Mouse (Mus musculus): ENCODE data around the gene Dxo. TPM values are rescaled to one million over a fixed set of nuclear protein-coding genes. Genes with fewer than 3 reads are reported as not detected.

Gene Dxo
- polyA plus RNA-seq, 1 experiment from 2014 or later = 58.6 TPM

- no peak within 1 kb of the TSS for H3K27ac ChIP-seq (ENCODE audit: low read depth, low read length)
- WGBS = 9% methylated on average over 15 of the region's 15 CpGs
- ATAC-seq (ENCODE audit: low FRiP score) = no peak
- 0 out of 2 replicates have a peak, but pooled peaks cover 2% of the 10 kb centered on the region for H3K27me3 ChIP-seq (ENCODE audit: control insufficient read depth, insufficient read depth, low read length)
- no peaks in the 10 kb centered on the region for H3K4me1 ChIP-seq (replicated peaks; ENCODE audit: control insufficient read depth, insufficient read depth, low read length)
- no peaks in the 10 kb centered on the region for H3K9me3 ChIP-seq (ENCODE audit: control insufficient read depth, low read length)
- 0 out of 2 replicates have a peak within 1 kb of the TSS, but pooled peaks have one; percentile 15 for H3K9ac ChIP-seq (ENCODE audit: low read depth, low read length)
- H3K4me3 ChIP-seq (ENCODE audit: low read depth, low read length) = no peak within 1 kb of the TSS
- H3K4me2 ChIP-seq (replicated peaks; ENCODE audit: low read depth, low read length) = peak within 1 kb of the TSS; percentile 6; the same call in 1 of the 2 replicates
- no peak for DNase-seq (ENCODE audit: low spot score)
- no peaks in the 10 kb centered on the region for H3K36me3 ChIP-seq (ENCODE audit: control insufficient read depth, insufficient read depth, low read length)
These were observed 45.0 kb downstream of the Dxo start, which contains the start of gene Gm20547 for GRCm38 (mm10) chr17:34881683-34882310. Gm20547 (minus strand) TSS chr17:34882042.

- whole genome bisulfite sequencing = 69% methylated on average over 3 of the region's 3 CpGs
- Histone ChIP-seq H3K9ac (ENCODE audit: low read depth, low read length) (no peak overlapping the region), H3K4me1 (replicated peaks; ENCODE audit: control insufficient read depth, insufficient read depth, low read length) (no peaks in the 10 kb centered on the region), H3K27ac (ENCODE audit: low read depth, low read length) (no peak overlapping the region), H3K27me3 (ENCODE audit: control insufficient read depth, insufficient read depth, low read length) (0 out of 2 replicates have a peak, but pooled peaks cover 2% of the 10 kb centered on the region), H3K4me2 (replicated peaks; ENCODE audit: low read depth, low read length) (no peak overlapping the region), H3K9me3 (ENCODE audit: control insufficient read depth, low read length) (no peaks in the 10 kb centered on the region), H3K36me3 (ENCODE audit: control insufficient read depth, insufficient read depth, low read length) (no peaks in the 10 kb centered on the region), H3K4me3 (ENCODE audit: low read depth, low read length) (no peak overlapping the region)
- ATAC-seq (ENCODE audit: low FRiP score) = no peak
- DNase-seq (ENCODE audit: low spot score) = no peak
These were observed 46.5 kb downstream of the Dxo start for GRCm38 (mm10) chr17:34883332-34883731.

DNA sequence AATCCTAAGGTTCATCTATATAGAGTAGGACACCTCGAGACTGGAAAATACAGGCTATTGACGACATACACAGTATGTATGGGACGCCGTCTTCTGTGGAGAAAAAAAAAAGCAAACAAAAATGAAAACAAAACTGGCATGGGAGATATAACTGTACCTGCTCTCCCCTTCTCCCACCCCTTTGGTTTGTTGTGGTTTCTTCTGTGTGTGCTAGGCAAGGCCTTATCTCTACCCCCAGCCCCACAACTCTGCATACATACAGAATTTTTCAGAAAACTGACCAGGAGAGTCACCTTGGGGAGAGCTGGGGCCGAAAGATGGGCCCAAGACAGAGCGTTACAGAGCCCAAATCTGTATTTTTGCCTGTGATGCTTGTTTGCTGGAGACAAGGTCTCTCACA lies 47.9 kb downstream of the Dxo start:
- Histone ChIP-seq H3K9me3 (ENCODE audit: control insufficient read depth, low read length) (no peaks in the 10 kb centered on the region), H3K9ac (ENCODE audit: low read depth, low read length) (no peak overlapping the region), H3K4me1 (replicated peaks; ENCODE audit: control insufficient read depth, insufficient read depth, low read length) (no peaks in the 10 kb centered on the region), H3K4me3 (ENCODE audit: low read depth, low read length) (no peak overlapping the region), H3K27me3 (ENCODE audit: control insufficient read depth, insufficient read depth, low read length) (0 out of 2 replicates have a peak, but pooled peaks cover 2% of the 10 kb centered on the region), H3K4me2 (replicated peaks; ENCODE audit: low read depth, low read length) (no peak overlapping the region), H3K27ac (ENCODE audit: low read depth, low read length) (no peak overlapping the region), H3K36me3 (ENCODE audit: control insufficient read depth, insufficient read depth, low read length) (no peaks in the 10 kb centered on the region)
- ATAC-seq (ENCODE audit: low FRiP score) (no peak), DNase-seq (ENCODE audit: low spot score) (no peak)
- 88% methylated on average over 6 of the region's 6 CpGs for WGBS

DNA sequence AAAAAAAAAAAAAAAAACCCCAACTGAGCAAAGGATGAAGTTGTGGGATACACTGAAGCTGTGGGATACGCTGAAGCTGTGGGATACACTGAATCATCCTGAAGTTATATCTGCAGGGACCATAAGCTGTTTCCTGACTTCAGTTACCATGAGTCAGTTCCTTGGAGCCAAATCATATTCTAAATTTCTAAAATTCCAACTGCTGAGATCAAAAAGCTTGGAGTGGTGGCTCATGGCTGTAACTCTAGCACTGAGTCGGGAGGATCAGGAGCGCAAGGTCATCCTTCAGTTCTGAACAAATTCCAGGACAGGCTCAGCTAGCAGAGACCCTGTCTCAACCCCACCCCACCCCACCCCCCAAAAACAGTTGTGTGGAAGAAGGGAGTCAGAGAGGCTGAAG lies 48.8 kb downstream of the Dxo start:
- DNase-seq (ENCODE audit: low spot score) (no peak), ATAC-seq (ENCODE audit: low FRiP score) (no peak)
- Histone ChIP-seq H3K27me3 (ENCODE audit: control insufficient read depth, insufficient read depth, low read length) (0 out of 2 replicates have a peak, but pooled peaks cover 2% of the 10 kb centered on the region), H3K9ac (ENCODE audit: low read depth, low read length) (no peak overlapping the region), H3K4me3 (ENCODE audit: low read depth, low read length) (no peak overlapping the region), H3K4me1 (replicated peaks; ENCODE audit: control insufficient read depth, insufficient read depth, low read length) (no peaks in the 10 kb centered on the region), H3K36me3 (ENCODE audit: control insufficient read depth, insufficient read depth, low read length) (no peaks in the 10 kb centered on the region), H3K9me3 (ENCODE audit: control insufficient read depth, low read length) (no peaks in the 10 kb centered on the region), H3K4me2 (replicated peaks; ENCODE audit: low read depth, low read length) (no peak overlapping the region), H3K27ac (ENCODE audit: low read depth, low read length) (no peak overlapping the region)
- 79% methylated on average over 3 of the region's 3 CpGs for WGBS

DNA sequence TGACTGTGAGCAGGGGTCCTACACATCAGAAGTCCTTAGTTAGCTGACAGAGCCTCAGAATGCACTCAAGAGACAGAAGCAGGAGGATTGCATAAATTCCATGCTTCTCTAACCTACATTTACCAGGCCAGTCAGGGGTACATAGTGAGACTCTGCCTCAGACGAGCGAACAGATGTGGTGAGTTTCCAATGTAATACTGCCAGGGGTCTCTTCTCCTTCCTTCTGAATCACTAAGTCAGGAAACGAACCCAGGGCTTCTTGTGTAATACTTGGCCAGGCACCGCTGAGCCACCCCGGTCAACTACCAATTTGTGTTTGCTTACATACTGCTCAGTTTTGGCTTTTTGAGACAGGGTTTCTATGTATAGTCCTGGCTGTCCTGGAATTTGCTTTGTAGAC lies 51.1 kb downstream of the Dxo start:
- Histone ChIP-seq H3K4me3 (ENCODE audit: low read depth, low read length) (no peak overlapping the region), H3K27ac (ENCODE audit: low read depth, low read length) (no peak overlapping the region), H3K27me3 (ENCODE audit: control insufficient read depth, insufficient read depth, low read length) (no peaks in the 10 kb centered on the region), H3K4me2 (replicated peaks; ENCODE audit: low read depth, low read length) (no peak overlapping the region), H3K9ac (ENCODE audit: low read depth, low read length) (no peak overlapping the region), H3K4me1 (replicated peaks; ENCODE audit: control insufficient read depth, insufficient read depth, low read length) (no peaks in the 10 kb centered on the region), H3K36me3 (ENCODE audit: control insufficient read depth, insufficient read depth, low read length) (no peaks in the 10 kb centered on the region), H3K9me3 (ENCODE audit: control insufficient read depth, low read length) (no peaks in the 10 kb centered on the region)
- 88% methylated on average over 5 of the region's 5 CpGs for WGBS
- DNase-seq (ENCODE audit: low spot score) = no peak
- ATAC-seq (ENCODE audit: low FRiP score) = no peak

Other genes starting within 250 kb of the Dxo start
- gene Gpsm3, start 247.2 kb upstream of the Dxo start, polyA plus RNA-seq (2014; fragmentation: Nextera tagmentation; extraction: Ambion mirVana) = 3.2 and 5.9 TPM in 2 replicates
- gene Pbx2, start 245.8 kb upstream of the Dxo start, polyA plus RNA-seq (2014; fragmentation: Nextera tagmentation; extraction: Ambion mirVana) = 16.6 and 17.3 TPM in 2 replicates
- 1.7 and 2.2 TPM in 2 replicates for gene Ager, start 239.2 kb upstream of the Dxo start, polyA plus RNA-seq (2014; fragmentation: Nextera tagmentation; extraction: Ambion mirVana)
- gene Rnf5, start 233.3 kb upstream of the Dxo start, polyA plus RNA-seq (2014; fragmentation: Nextera tagmentation; extraction: Ambion mirVana) = 175 and 182 TPM in 2 replicates
- 73.8 and 81.2 TPM in 2 replicates for gene Agpat1, start 232.8 kb upstream of the Dxo start, polyA plus RNA-seq (2014; fragmentation: Nextera tagmentation; extraction: Ambion mirVana)
- 4.4 and 4.7 TPM in 2 replicates for gene Egfl8, start 221.0 kb upstream of the Dxo start, polyA plus RNA-seq (2014; fragmentation: Nextera tagmentation; extraction: Ambion mirVana)
- 23.6 and 26.0 TPM in 2 replicates for gene Ppt2, start 208.5 kb upstream of the Dxo start, polyA plus RNA-seq (2014; fragmentation: Nextera tagmentation; extraction: Ambion mirVana)
- 1.0 and 2.0 TPM in 2 replicates for gene Prrt1, start 207.5 kb upstream of the Dxo start, polyA plus RNA-seq (2014; fragmentation: Nextera tagmentation; extraction: Ambion mirVana)
- gene Fkbpl, start 192.3 kb upstream of the Dxo start, polyA plus RNA-seq (2014; fragmentation: Nextera tagmentation; extraction: Ambion mirVana) = 16.4 and 17.2 TPM in 2 replicates
- 61.9 and 67.5 TPM in 2 replicates for gene Atf6b, start 189.9 kb upstream of the Dxo start, polyA plus RNA-seq (2014; fragmentation: Nextera tagmentation; extraction: Ambion mirVana)
- gene Tnxb, start 166.5 kb upstream of the Dxo start, polyA plus RNA-seq (2014; fragmentation: Nextera tagmentation; extraction: Ambion mirVana) = 0.01 and 0.09 TPM in 2 replicates
- not detected in 2 replicates for gene C4b, start 93.1 kb upstream of the Dxo start, polyA plus RNA-seq (2014; fragmentation: Nextera tagmentation; extraction: Ambion mirVana)
- gene Cyp21a1, start 32.5 kb upstream of the Dxo start, polyA plus RNA-seq (2014; fragmentation: Nextera tagmentation; extraction: Ambion mirVana) = not detected in 2 replicates
- gene Stk19, start 74 bp upstream of the Dxo start, polyA plus RNA-seq (2014; fragmentation: Nextera tagmentation; extraction: Ambion mirVana) = 21.7 and 22.7 TPM in 2 replicates
- 26.9 and 29.9 TPM in 2 replicates for gene Skiv2l, start 13.2 kb downstream of the Dxo start, polyA plus RNA-seq (2014; fragmentation: Nextera tagmentation; extraction: Ambion mirVana)
- 117 and 138 TPM in 2 replicates for gene Nelfe, start 13.4 kb downstream of the Dxo start, polyA plus RNA-seq (2014; fragmentation: Nextera tagmentation; extraction: Ambion mirVana)
- 1.0 and 2.1 TPM in 2 replicates for gene Cfb, start 25.5 kb downstream of the Dxo start, polyA plus RNA-seq (2014; fragmentation: Nextera tagmentation; extraction: Ambion mirVana)
- 2.9 and 3.2 TPM in 2 replicates for gene Zbtb12, start 42.5 kb downstream of the Dxo start, polyA plus RNA-seq (2014; fragmentation: Nextera tagmentation; extraction: Ambion mirVana)
- gene Gm20547, start 45.0 kb downstream of the Dxo start, polyA plus RNA-seq (2014; fragmentation: Nextera tagmentation; extraction: Ambion mirVana) = not detected in 2 replicates
- 0.64 and 1.2 TPM in 2 replicates for gene C2, start 61.2 kb downstream of the Dxo start, polyA plus RNA-seq (2014; fragmentation: Nextera tagmentation; extraction: Ambion mirVana)
- gene Ehmt2, start 61.5 kb downstream of the Dxo start, polyA plus RNA-seq (2014; fragmentation: Nextera tagmentation; extraction: Ambion mirVana) = 57.4 and 70.1 TPM in 2 replicates
- gene Slc44a4, start 77.4 kb downstream of the Dxo start, polyA plus RNA-seq (2014; fragmentation: Nextera tagmentation; extraction: Ambion mirVana) = 0.12 and 0.29 TPM in 2 replicates
- gene Neu1, start 94.2 kb downstream of the Dxo start, polyA plus RNA-seq (2014; fragmentation: Nextera tagmentation; extraction: Ambion mirVana) = 12.9 and 14.5 TPM in 2 replicates
- 0.15 TPM in 1 of 2 replicates, not detected in the other for gene Hspa1b, start 122.2 kb downstream of the Dxo start, polyA plus RNA-seq (2014; fragmentation: Nextera tagmentation; extraction: Ambion mirVana)
- 0.49 TPM in 1 of 2 replicates, not detected in the other for gene Gm20481, start 132.9 kb downstream of the Dxo start, polyA plus RNA-seq (2014; fragmentation: Nextera tagmentation; extraction: Ambion mirVana)
- 0.93 and 1.4 TPM in 2 replicates for gene Hspa1a, start 135.1 kb downstream of the Dxo start, polyA plus RNA-seq (2014; fragmentation: Nextera tagmentation; extraction: Ambion mirVana)
- 0.93 and 1.2 TPM in 2 replicates for gene Hspa1l, start 135.7 kb downstream of the Dxo start, polyA plus RNA-seq (2014; fragmentation: Nextera tagmentation; extraction: Ambion mirVana)
- gene Lsm2, start 144.8 kb downstream of the Dxo start, polyA plus RNA-seq (2014; fragmentation: Nextera tagmentation; extraction: Ambion mirVana) = 188 and 207 TPM in 2 replicates
- gene Vars, start 164.0 kb downstream of the Dxo start, polyA plus RNA-seq (2014; fragmentation: Nextera tagmentation; extraction: Ambion mirVana) = 69.1 and 71.7 TPM in 2 replicates
- 0.10 and 0.36 TPM in 2 replicates for gene Vwa7, start 179.6 kb downstream of the Dxo start, polyA plus RNA-seq (2014; fragmentation: Nextera tagmentation; extraction: Ambion mirVana)
- 3.0 and 4.0 TPM in 2 replicates for gene Sapcd1, start 191.0 kb downstream of the Dxo start, polyA plus RNA-seq (2014; fragmentation: Nextera tagmentation; extraction: Ambion mirVana)
- gene Msh5, start 209.7 kb downstream of the Dxo start, polyA plus RNA-seq (2014; fragmentation: Nextera tagmentation; extraction: Ambion mirVana) = 3.1 and 4.2 TPM in 2 replicates
- gene Clic1, start 212.9 kb downstream of the Dxo start, polyA plus RNA-seq (2014; fragmentation: Nextera tagmentation; extraction: Ambion mirVana) = 45.6 and 85.1 TPM in 2 replicates
- 614 and 636 TPM in 2 replicates for gene Ddah2, start 222.0 kb downstream of the Dxo start, polyA plus RNA-seq (2014; fragmentation: Nextera tagmentation; extraction: Ambion mirVana)
- gene Ly6g6c, start 228.4 kb downstream of the Dxo start, polyA plus RNA-seq (2014; fragmentation: Nextera tagmentation; extraction: Ambion mirVana) = 0.19 TPM in 1 of 2 replicates, not detected in the other
- 0.66 and 1.1 TPM in 2 replicates for gene Mpig6b, start 229.2 kb downstream of the Dxo start, polyA plus RNA-seq (2014; fragmentation: Nextera tagmentation; extraction: Ambion mirVana)
- 0.42 and 0.50 TPM in 2 replicates for gene Ly6g6e, start 239.9 kb downstream of the Dxo start, polyA plus RNA-seq (2014; fragmentation: Nextera tagmentation; extraction: Ambion mirVana)
- 1.0 and 2.7 TPM in 2 replicates for gene Ly6g6d, start 241.0 kb downstream of the Dxo start, polyA plus RNA-seq (2014; fragmentation: Nextera tagmentation; extraction: Ambion mirVana)
- 0.29 and 0.52 TPM in 2 replicates for gene Ly6g6f, start 248.6 kb downstream of the Dxo start, polyA plus RNA-seq (2014; fragmentation: Nextera tagmentation; extraction: Ambion mirVana)